Mouse (Mus musculus) bone marrow macrophage, adult 2 months (primary cell): Measurements from ENCODE around the gene Ift43. TPM values are rescaled to one million over a fixed set of nuclear protein-coding genes. Genes with fewer than 3 reads are reported as not detected.

Experiments
- H3K27ac ChIP-seq: 2 replicates; pipeline ENCODE4 v1.5.1; 2012; ENCODE audit warnings: low read depth, low read length; ENCODE audit not compliant: insufficient read depth
- H3K4me1 ChIP-seq: 2 replicates; pipeline ENCODE4 v1.6.1; 2012; ENCODE audit warnings: low read length; ENCODE audit not compliant: control insufficient read depth, insufficient read depth
- H3K4me3 ChIP-seq: 2 replicates; pipeline ENCODE4 v1.5.1; 2012; ENCODE audit warnings: mild to moderate bottlenecking, low read length, moderate library complexity; ENCODE audit not compliant: insufficient read depth
- CTCF ChIP-seq: IDR thresholded peaks from 2 replicates; pipeline ENCODE4 v1.5.1; 2012; ENCODE audit warnings: low read depth, mild to moderate bottlenecking, low read length, moderate library complexity
- POLR2A ChIP-seq: IDR thresholded peaks from 2 replicates; pipeline ENCODE4 v1.6.1; 2012; ENCODE audit warnings: mild to moderate bottlenecking, low read depth, low read length, borderline replicate concordance
- polyA plus RNA-seq: library from polyadenylated mRNA; stranded (reverse); fragments of >200 nt; gene quantifications from 2 replicates; pipeline ENCODE4 v1.2.4, GENCODE M21; 2012; ENCODE audit not compliant: missing spikeins, insufficient read depth, insufficient read length

Gene Ift43
- polyA plus RNA-seq, 1 experiment: 12.9 TPM

- Histone ChIP-seq H3K4me3 (no peak overlapping the region), H3K4me1 (no peaks in the 10 kb centered on the region), H3K27ac (no peak overlapping the region)
These were observed 4.6 kb upstream of the Ift43 start for GRCm38 (mm10) chr12:86077736-86078135.

GRCm38 (mm10) chr12:86078176-86078552, 4.2 kb upstream of the Ift43 start:
- H3K27ac ChIP-seq: no peak overlapping the region
- TF ChIP-seq CTCF (no peak), POLR2A (no peak)
- peaks cover 2% of the 10 kb centered on the region for H3K4me1 ChIP-seq
- no peak overlapping the region for H3K4me3 ChIP-seq

More at GRCm38 (mm10) chr12:86077736-86078135, 4.6 kb upstream of the Ift43 start:
- TF ChIP-seq POLR2A: no peak
- TF ChIP-seq CTCF: no peak

- Histone ChIP-seq H3K4me1 (peaks cover 2% of the 10 kb centered on the region), H3K4me3 (peak within 1 kb of the TSS; percentile 70), H3K27ac (no peak within 1 kb of the TSS)
- TF ChIP-seq CTCF (no peak), POLR2A (no peak)
These were observed 3.7 kb upstream of the Ift43 start, which contains the start of gene Tgfb3 for GRCm38 (mm10) chr12:86078553-86079201. Gene Tgfb3, minus strand, starts transcription at chr12:86079041.

GRCm38 (mm10) chr12:86079202-86079667, 3.1 kb upstream of the Ift43 start:
- Histone ChIP-seq H3K4me1 (peaks cover 2% of the 10 kb centered on the region), H3K4me3 (peak overlapping the region; percentile 70), H3K27ac (no peak overlapping the region)
- TF ChIP-seq CTCF (peak; percentile 33; the same call in 1 of the 2 replicates), POLR2A (no peak)

- TF ChIP-seq CTCF (no peak), POLR2A (no peak)
- H3K27ac ChIP-seq: no peak overlapping the region
- peaks cover 2% of the 10 kb centered on the region for H3K4me1 ChIP-seq
- H3K4me3 ChIP-seq: no peak overlapping the region
These were observed 3.5 kb downstream of the Ift43 start for GRCm38 (mm10) chr12:86085873-86086272.

- TF ChIP-seq CTCF: no peak
- no peak for TF ChIP-seq POLR2A
- H3K4me1 ChIP-seq: peaks cover 2% of the 10 kb centered on the region
These were observed 4.2 kb downstream of the Ift43 start for GRCm38 (mm10) chr12:86086550-86086949.

GRCm38 (mm10) chr12:86088042-86088441, 5.7 kb downstream of the Ift43 start:
- TF ChIP-seq CTCF: no peak
- TF ChIP-seq POLR2A: no peak
- H3K27ac ChIP-seq: no peak overlapping the region
- no peak overlapping the region for H3K4me3 ChIP-seq
- peaks cover 2% of the 10 kb centered on the region for H3K4me1 ChIP-seq

More at GRCm38 (mm10) chr12:86086550-86086949, 4.2 kb downstream of the Ift43 start:
- Histone ChIP-seq H3K27ac (no peak overlapping the region), H3K4me3 (no peak overlapping the region)

GRCm38 (mm10) chr12:86090764-86091163, 8.4 kb downstream of the Ift43 start:
- no peak overlapping the region for H3K27ac ChIP-seq
- TF ChIP-seq CTCF (no peak), POLR2A (no peak)
- no peak overlapping the region for H3K4me3 ChIP-seq
- peaks cover 2% of the 10 kb centered on the region for H3K4me1 ChIP-seq

GRCm38 (mm10) chr12:86091601-86092132, 9.3 kb downstream of the Ift43 start:
- Histone ChIP-seq H3K4me1 (peaks cover 2% of the 10 kb centered on the region), H3K4me3 (no peak overlapping the region), H3K27ac (no peak overlapping the region)
- no peak for TF ChIP-seq POLR2A
- no peak for TF ChIP-seq CTCF

GRCm38 (mm10) chr12:86094075-86094474, 11.7 kb downstream of the Ift43 start:
- no peak for TF ChIP-seq CTCF
- TF ChIP-seq POLR2A: no peak
- H3K4me3 ChIP-seq: no peak overlapping the region
- H3K27ac ChIP-seq: no peak overlapping the region
- peaks cover 2% of the 10 kb centered on the region for H3K4me1 ChIP-seq

- Histone ChIP-seq H3K4me1 (peaks cover 2% of the 10 kb centered on the region), H3K4me3 (no peak overlapping the region), H3K27ac (no peak overlapping the region)
- no peak for TF ChIP-seq CTCF
- TF ChIP-seq POLR2A: no peak
These were observed 13.5 kb downstream of the Ift43 start for GRCm38 (mm10) chr12:86095806-86096205.
